Mouse (Mus musculus): ENCODE data around the gene Clec4b1. TPM values are rescaled to one million over a fixed set of nuclear protein-coding genes. Genes with fewer than 3 reads are reported as not detected.
"Not testable (repeated sequence)": the region's sequence is repeated elsewhere in the genome, so short reads cannot be mapped to it uniquely, and the experiment has no call there.

Gene Clec4b1
- total RNA-seq (2021) (1 to 10 TPM in 1 of 2 experiments, under 1 TPM in 1; 0.40 to 1.2 TPM), polyA plus RNA-seq (2012; rRNA removed) (0.25 and 0.32 TPM in 2 replicates)
- long read RNA-seq = 0 reads

DNA sequence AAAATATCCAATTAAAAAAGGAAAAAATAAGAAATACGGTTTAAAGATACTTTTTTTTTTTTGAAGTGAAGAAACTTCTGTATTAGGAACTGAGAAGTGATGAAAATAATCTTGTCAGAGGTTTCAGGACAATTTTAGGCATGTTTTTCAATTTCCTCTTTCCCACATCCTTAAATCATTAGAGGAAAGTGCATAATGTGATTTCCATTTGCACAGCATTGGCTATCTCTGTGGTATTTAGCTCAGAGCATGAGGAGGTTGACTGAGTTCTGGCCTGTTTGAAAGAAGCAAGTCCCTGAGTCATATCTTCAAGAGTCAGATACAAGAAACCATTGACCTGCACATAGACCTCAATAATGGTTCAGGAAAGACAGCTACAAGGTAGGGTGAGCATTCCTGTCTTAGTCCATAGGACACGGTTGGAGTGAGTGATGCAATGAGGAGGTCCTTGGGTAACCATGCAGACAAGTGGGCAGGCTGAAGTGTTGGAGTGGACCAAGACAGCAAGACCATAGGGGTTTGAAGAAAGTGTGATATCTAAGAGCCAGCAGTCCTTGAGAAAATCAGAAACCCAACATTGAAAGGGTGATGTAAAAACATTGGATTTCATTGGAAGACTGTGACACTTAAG, at the start of gene Clec4b1:
Gene Clec4b1, plus strand, starts transcription at position 221 of the 631 bp plus-strand sequence.
- DNase-seq = no peak

DNA sequence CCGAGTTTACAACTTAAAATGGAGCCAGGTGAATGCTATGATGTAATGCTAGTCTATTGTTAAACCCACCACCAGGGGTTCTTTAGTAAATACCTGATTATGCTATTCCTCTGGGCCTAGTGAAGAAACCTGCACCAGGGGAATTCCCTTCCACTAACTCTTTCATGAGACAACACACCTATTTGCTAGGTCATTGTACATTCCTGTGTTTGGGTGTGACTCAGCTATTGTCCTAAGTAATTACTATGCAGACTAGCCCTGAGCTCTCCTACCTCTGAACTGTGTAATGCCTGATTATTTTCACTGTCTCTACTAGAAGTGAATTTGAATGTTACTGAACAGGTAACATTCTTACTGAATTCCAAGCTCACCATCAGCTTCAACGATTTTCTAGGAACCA, 45.1 kb upstream of the Clec4b1 start:
- DNase-seq = not testable (repeated sequence)

DNA sequence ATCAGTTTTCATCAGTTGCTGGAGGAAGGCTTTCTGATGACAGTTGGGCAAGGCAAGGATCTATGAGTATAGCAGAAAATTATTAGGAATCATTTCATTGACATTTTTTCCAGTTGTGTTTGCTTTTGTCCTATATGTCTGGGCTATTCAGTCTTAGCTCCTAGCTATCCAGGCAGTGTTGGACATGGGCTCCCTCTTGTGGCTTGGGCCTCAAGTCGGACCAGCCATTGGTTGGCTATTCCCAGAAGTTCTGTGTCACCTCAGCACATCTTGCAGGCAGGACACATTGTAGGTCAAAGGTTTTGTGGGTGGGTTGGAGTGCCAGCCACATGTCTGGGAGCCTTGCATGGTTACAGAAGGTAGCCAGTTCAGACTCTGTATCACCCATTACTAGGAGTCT, 44.2 kb upstream of the Clec4b1 start:
- peak; percentile 3 for DNase-seq

DNA sequence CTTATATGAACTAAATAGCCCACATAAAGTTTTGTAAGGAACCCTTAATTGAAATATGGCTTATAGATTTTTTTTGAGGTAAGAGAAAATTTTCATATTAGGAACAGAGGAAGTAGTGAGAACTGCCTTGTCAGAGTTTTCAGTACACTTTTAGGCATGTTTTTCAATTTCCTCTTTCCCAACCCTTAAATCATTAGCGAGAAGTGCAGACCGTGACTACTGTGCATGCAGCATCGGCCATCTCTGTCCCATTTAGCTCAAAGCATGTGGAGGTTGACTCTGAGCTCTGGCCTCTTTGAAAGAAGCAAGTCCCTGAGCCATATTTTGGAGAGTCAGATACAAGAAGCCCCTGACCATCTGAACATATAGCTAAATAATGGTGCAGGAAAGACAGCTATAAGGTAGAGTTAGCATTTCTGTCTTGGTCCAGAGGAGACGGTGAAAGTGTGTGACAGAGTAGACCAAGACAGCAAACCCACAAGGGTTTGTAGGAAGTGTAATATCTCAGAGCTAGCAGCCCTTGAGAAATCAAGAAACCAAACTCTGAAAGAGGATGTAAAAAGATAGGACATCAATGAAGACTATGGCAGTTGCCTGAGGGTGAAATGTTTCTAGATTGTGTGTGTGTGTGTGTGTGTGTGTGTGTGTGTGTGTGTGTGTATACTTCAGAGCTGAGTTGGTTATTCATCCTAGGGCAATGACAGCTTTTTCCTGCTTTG, 45.5 kb downstream of the Clec4b1 start:
- DNase-seq = no peak

DNA sequence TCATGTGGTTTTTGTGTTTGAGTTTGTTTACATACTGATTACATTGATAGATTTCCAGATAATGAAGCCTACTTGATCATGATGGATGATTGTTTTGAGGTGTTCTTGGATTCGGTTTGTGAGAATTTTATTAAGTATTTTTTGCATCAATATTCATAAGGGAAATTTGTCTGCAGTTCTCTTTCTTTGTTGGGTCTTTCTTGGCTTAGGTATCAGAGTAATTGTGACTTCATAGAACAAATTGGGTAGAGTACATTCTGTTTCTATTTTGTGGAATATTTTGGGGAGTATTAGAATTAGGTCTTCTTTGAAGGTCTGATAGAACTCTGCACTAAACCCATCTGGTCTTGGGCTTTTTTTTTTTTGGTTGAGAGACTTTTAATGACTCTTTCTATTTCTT, 56.4 kb downstream of the Clec4b1 start, which contains the start of gene Clec4a2:
Gene Clec4a2, plus strand, starts transcription at position 301 of the 400 bp plus-strand sequence.
- DNase-seq = not testable (repeated sequence)

Other genes with a start within 250 kb of the Clec4b1 start
- gene Slc2a3, start 248.3 kb upstream of the Clec4b1 start, total RNA-seq (2021) = 10 to 100 TPM in 1 of 2 experiments, 1 to 10 TPM in 1; 5.2 to 10.5 TPM
- 2.1 and 2.2 TPM in 2 replicates for gene Slc2a3, start 248.3 kb upstream of the Clec4b1 start, polyA plus RNA-seq (2012; rRNA removed)
- gene Foxj2, start 230.0 kb upstream of the Clec4b1 start, total RNA-seq (2021) = 10 to 100 TPM; 20.0 to 24.4 TPM
- 12.4 and 14.8 TPM in 2 replicates for gene Foxj2, start 230.0 kb upstream of the Clec4b1 start, polyA plus RNA-seq (2012; rRNA removed)
- gene C3ar1, start 193.8 kb upstream of the Clec4b1 start, total RNA-seq (2021) = 1 to 10 TPM; 2.6 to 6.7 TPM
- gene C3ar1, start 193.8 kb upstream of the Clec4b1 start, polyA plus RNA-seq (2012; rRNA removed) = 2.7 and 3.0 TPM in 2 replicates
- gene Necap1, start 175.5 kb upstream of the Clec4b1 start, total RNA-seq (2021) = 10 to 100 TPM; 51.3 to 55.3 TPM
- gene Necap1, start 175.5 kb upstream of the Clec4b1 start, polyA plus RNA-seq (2012; rRNA removed) = 10.7 and 12.4 TPM in 2 replicates
- 1 to 10 TPM; 2.6 to 3.5 TPM for gene Clec4a1, start 128.1 kb upstream of the Clec4b1 start, total RNA-seq (2021)
- gene Clec4a1, start 128.1 kb upstream of the Clec4b1 start, polyA plus RNA-seq (2012; rRNA removed) = 0.33 and 0.42 TPM in 2 replicates
- gene Clec4a3, start 97.4 kb upstream of the Clec4b1 start, total RNA-seq (2021) = 1 to 10 TPM; 3.7 to 3.8 TPM
- not detected in 2 replicates for gene Clec4a3, start 97.4 kb upstream of the Clec4b1 start, polyA plus RNA-seq (2012; rRNA removed)
- gene Clec4a4, start 59.6 kb upstream of the Clec4b1 start, total RNA-seq (2021) = not detected
- gene Clec4a4, start 59.6 kb upstream of the Clec4b1 start, polyA plus RNA-seq (2012; rRNA removed) = not detected in 2 replicates
- gene Clec4a2, start 56.5 kb downstream of the Clec4b1 start, total RNA-seq (2021) = 1 to 10 TPM; 1.9 to 4.9 TPM
- gene Clec4a2, start 56.5 kb downstream of the Clec4b1 start, polyA plus RNA-seq (2012; rRNA removed) = 0.48 and 0.51 TPM in 2 replicates
- under 1 TPM in 1 of 2 experiments, not detected in 1; 0.35 TPM for gene Clec4b2, start 122.9 kb downstream of the Clec4b1 start, total RNA-seq (2021)
- gene Clec4b2, start 122.9 kb downstream of the Clec4b1 start, polyA plus RNA-seq (2012; rRNA removed) = not detected in 2 replicates
- gene Clec4n, start 179.9 kb downstream of the Clec4b1 start, total RNA-seq (2021) = 1 to 10 TPM in 1 of 2 experiments, under 1 TPM in 1; 0.52 to 2.4 TPM
- 0.13 and 0.36 TPM in 2 replicates for gene Clec4n, start 179.9 kb downstream of the Clec4b1 start, polyA plus RNA-seq (2012; rRNA removed)
- gene Clec4d, start 212.1 kb downstream of the Clec4b1 start, total RNA-seq (2021) = under 1 TPM; 0.35 to 0.55 TPM
- 0.17 TPM in 1 of 2 replicates, not detected in the other for gene Clec4d, start 212.1 kb downstream of the Clec4b1 start, polyA plus RNA-seq (2012; rRNA removed)
- gene Clec4e, start 239.9 kb downstream of the Clec4b1 start, total RNA-seq (2021) = not detected
- 0.02 TPM in 1 of 2 replicates, not detected in the other for gene Clec4e, start 239.9 kb downstream of the Clec4b1 start, polyA plus RNA-seq (2012; rRNA removed)

Measured in adrenal gland, adult 2 months (tissue).